Mouse (Mus musculus): Measurements from ENCODE around the gene Dst. TPM values are rescaled to one million over a fixed set of nuclear protein-coding genes. Genes with fewer than 3 reads are reported as not detected.

Gene Dst
- polyA plus RNA-seq, 1 experiment, result 49.7 TPM

- Histone ChIP-seq H3K27me3 (ENCODE audit: control insufficient read depth, insufficient read depth, insufficient read length) (no peaks in the 10 kb centered on the region), H3K36me3 (ENCODE audit: control insufficient read depth, insufficient read depth) (peaks cover 38% of the 10 kb centered on the region), H3K79me2 (ENCODE audit: control insufficient read depth, insufficient read depth) (no peaks in the 10 kb centered on the region), H3ac (ENCODE audit: control insufficient read depth, insufficient read length) (no peak overlapping the region), H3K4me3 (no peak overlapping the region), H3K4me2 (ENCODE audit: low read depth) (no peak overlapping the region)
- TF ChIP-seq TCF3 (IDR thresholded peaks at IDR 0.05; ENCODE audit: insufficient read length, low read depth) (no peak), MYOD1 (IDR thresholded peaks at IDR 0.05; ENCODE audit: control insufficient read depth in 1 of 3, insufficient read length in 2 of 3, low read depth in 2 of 3) (peak in 2 of 3 experiments; percentile 34 to 47), MYOG (IDR thresholded peaks at IDR 0.05; ENCODE audit: control insufficient read depth in 1 of 3, insufficient read depth in 1 of 3, insufficient read length in 2 of 3, low read depth in 2 of 3) (peak in 1 of 3 experiments; percentile 9)
These were observed 274.6 kb downstream of the Dst start for GRCm38 (mm10) chr1:34182406-34183249.

GRCm38 (mm10) chr1:34183250-34183926 lies 275.4 kb downstream of the Dst start:
- Histone ChIP-seq H3K79me2 (ENCODE audit: control insufficient read depth, insufficient read depth) (no peaks in the 10 kb centered on the region), H3K4me2 (ENCODE audit: low read depth) (no peak overlapping the region), H3K36me3 (ENCODE audit: control insufficient read depth, insufficient read depth) (peaks cover 44% of the 10 kb centered on the region), H3K4me3 (no peak overlapping the region), H3ac (ENCODE audit: control insufficient read depth, insufficient read length) (no peak overlapping the region), H3K27me3 (ENCODE audit: control insufficient read depth, insufficient read depth, insufficient read length) (no peaks in the 10 kb centered on the region)
- TF ChIP-seq MYOD1 (IDR thresholded peaks at IDR 0.05; ENCODE audit: control insufficient read depth in 1 of 3, insufficient read length in 2 of 3, low read depth in 2 of 3), result no peak
- TF ChIP-seq SRF (IDR thresholded peaks at IDR 0.05; ENCODE audit: control insufficient read depth, insufficient read length, low read depth), result no peak
- TF ChIP-seq POLR2AphosphoS2 (IDR thresholded peaks at IDR 0.05; ENCODE audit: insufficient read length, low read depth), result no peak
- no peak for TF ChIP-seq USF1 (IDR thresholded peaks at IDR 0.05; ENCODE audit: low read depth)
- TF ChIP-seq MYOG (IDR thresholded peaks at IDR 0.05; ENCODE audit: control insufficient read depth in 1 of 3, insufficient read depth in 1 of 3, insufficient read length in 2 of 3, low read depth in 2 of 3), result no peak
- TF ChIP-seq CEBPB (IDR thresholded peaks at IDR 0.05; ENCODE audit: insufficient read depth, poor library complexity, severe bottlenecking), result no peak
- no peak for TF ChIP-seq MAX (IDR thresholded peaks at IDR 0.05; ENCODE audit: low read depth)
- TF ChIP-seq TCF12 (IDR thresholded peaks at IDR 0.05; ENCODE audit: insufficient read depth, poor library complexity, severe bottlenecking), result no peak
- no peak for TF ChIP-seq POLR2A (IDR thresholded peaks at IDR 0.05; ENCODE audit: insufficient read length, low read depth)
- no peak for TF ChIP-seq TCF3 (IDR thresholded peaks at IDR 0.05; ENCODE audit: insufficient read length, low read depth)
- TF ChIP-seq REST (IDR thresholded peaks at IDR 0.05; ENCODE audit: insufficient read depth, insufficient read length), result no peak
- TF ChIP-seq E2F4 (IDR thresholded peaks at IDR 0.05; ENCODE audit: insufficient read depth), result no peak

- Histone ChIP-seq H3ac (ENCODE audit: control insufficient read depth, insufficient read length) (no peak overlapping the region), H3K79me2 (ENCODE audit: control insufficient read depth, insufficient read depth) (no peaks in the 10 kb centered on the region), H3K4me3 (no peak overlapping the region), H3K4me2 (ENCODE audit: low read depth) (no peak overlapping the region), H3K27me3 (ENCODE audit: control insufficient read depth, insufficient read depth, insufficient read length) (no peaks in the 10 kb centered on the region), H3K36me3 (ENCODE audit: control insufficient read depth, insufficient read depth) (peaks cover 51% of the 10 kb centered on the region)
- TF ChIP-seq SRF (IDR thresholded peaks at IDR 0.05; ENCODE audit: control insufficient read depth, insufficient read length, low read depth) (no peak), USF1 (IDR thresholded peaks at IDR 0.05; ENCODE audit: low read depth) (no peak), MYOG (IDR thresholded peaks at IDR 0.05; ENCODE audit: control insufficient read depth in 1 of 3, insufficient read depth in 1 of 3, insufficient read length in 2 of 3, low read depth in 2 of 3) (no peak), POLR2AphosphoS2 (IDR thresholded peaks at IDR 0.05; ENCODE audit: insufficient read length, low read depth) (peak; percentile 32), CEBPB (IDR thresholded peaks at IDR 0.05; ENCODE audit: insufficient read depth, poor library complexity, severe bottlenecking) (peak; percentile 21; the same call in 1 of the 2 replicates), MAX (IDR thresholded peaks at IDR 0.05; ENCODE audit: low read depth) (no peak), POLR2A (IDR thresholded peaks at IDR 0.05; ENCODE audit: insufficient read length, low read depth) (no peak), TCF12 (IDR thresholded peaks at IDR 0.05; ENCODE audit: insufficient read depth, poor library complexity, severe bottlenecking) (no peak), E2F4 (IDR thresholded peaks at IDR 0.05; ENCODE audit: insufficient read depth) (no peak), TCF3 (IDR thresholded peaks at IDR 0.05; ENCODE audit: insufficient read length, low read depth) (no peak), MYOD1 (IDR thresholded peaks at IDR 0.05; ENCODE audit: control insufficient read depth in 1 of 3, insufficient read length in 2 of 3, low read depth in 2 of 3) (peak in 2 of 3 experiments; percentile 34 to 60), REST (IDR thresholded peaks at IDR 0.05; ENCODE audit: insufficient read depth, insufficient read length) (no peak)
These were observed 276.2 kb downstream of the Dst start for GRCm38 (mm10) chr1:34184266-34184665.

- Histone ChIP-seq H3K4me2 (ENCODE audit: low read depth) (no peak overlapping the region), H3K36me3 (ENCODE audit: control insufficient read depth, insufficient read depth) (peaks cover 56% of the 10 kb centered on the region), H3K27me3 (ENCODE audit: control insufficient read depth, insufficient read depth, insufficient read length) (no peaks in the 10 kb centered on the region), H3K4me3 (no peak overlapping the region), H3ac (ENCODE audit: control insufficient read depth, insufficient read length) (no peak overlapping the region), H3K79me2 (ENCODE audit: control insufficient read depth, insufficient read depth) (no peaks in the 10 kb centered on the region)
- TF ChIP-seq REST (IDR thresholded peaks at IDR 0.05; ENCODE audit: insufficient read depth, insufficient read length) (no peak), CEBPB (IDR thresholded peaks at IDR 0.05; ENCODE audit: insufficient read depth, poor library complexity, severe bottlenecking) (no peak), POLR2A (IDR thresholded peaks at IDR 0.05; ENCODE audit: insufficient read length, low read depth) (peak; percentile 21), TCF12 (IDR thresholded peaks at IDR 0.05; ENCODE audit: insufficient read depth, poor library complexity, severe bottlenecking) (no peak), MYOG (IDR thresholded peaks at IDR 0.05; ENCODE audit: control insufficient read depth in 1 of 3, insufficient read depth in 1 of 3, insufficient read length in 2 of 3, low read depth in 2 of 3) (no peak), SRF (IDR thresholded peaks at IDR 0.05; ENCODE audit: control insufficient read depth, insufficient read length, low read depth) (no peak), E2F4 (IDR thresholded peaks at IDR 0.05; ENCODE audit: insufficient read depth) (no peak), POLR2AphosphoS2 (IDR thresholded peaks at IDR 0.05; ENCODE audit: insufficient read length, low read depth) (peak; percentile 59)
These were observed 278.0 kb downstream of the Dst start for GRCm38 (mm10) chr1:34186033-34186432.

All from myocyte (in vitro differentiated cells).